Mouse (Mus musculus): ENCODE data around the gene Tsc22d4.

DNA sequence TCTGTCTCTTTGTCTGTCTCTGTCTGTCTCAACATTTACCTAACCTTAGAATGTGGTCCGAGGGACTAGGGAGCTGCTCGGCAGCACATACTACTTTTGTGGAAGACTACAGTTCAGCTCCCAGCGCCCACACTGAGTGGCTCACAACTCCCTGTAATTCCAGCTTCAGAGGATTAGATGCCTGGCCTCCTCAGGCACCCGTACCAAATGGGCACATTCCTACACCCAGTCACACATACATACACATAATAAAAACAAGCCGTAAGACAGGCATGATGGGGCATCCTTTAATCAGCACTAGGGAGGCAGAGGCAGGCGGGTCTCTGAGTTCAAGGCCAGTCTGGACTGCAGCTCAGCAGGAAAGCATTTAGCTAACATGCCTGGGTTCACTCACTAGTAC lies 2.7 kb upstream of the Tsc22d4 start:
- TF ChIP-seq POLR2A (IDR thresholded peaks at IDR 0.05; ENCODE audit: insufficient read depth, low read depth, low read length) (no peak), CTCF (IDR thresholded peaks at IDR 0.05; ENCODE audit: insufficient read depth, low read depth, low read length) (no peak)

Measured in olfactory bulb, adult 2 months (tissue).